Mouse (Mus musculus): ENCODE results near the gene Kcnb1.

DNA sequence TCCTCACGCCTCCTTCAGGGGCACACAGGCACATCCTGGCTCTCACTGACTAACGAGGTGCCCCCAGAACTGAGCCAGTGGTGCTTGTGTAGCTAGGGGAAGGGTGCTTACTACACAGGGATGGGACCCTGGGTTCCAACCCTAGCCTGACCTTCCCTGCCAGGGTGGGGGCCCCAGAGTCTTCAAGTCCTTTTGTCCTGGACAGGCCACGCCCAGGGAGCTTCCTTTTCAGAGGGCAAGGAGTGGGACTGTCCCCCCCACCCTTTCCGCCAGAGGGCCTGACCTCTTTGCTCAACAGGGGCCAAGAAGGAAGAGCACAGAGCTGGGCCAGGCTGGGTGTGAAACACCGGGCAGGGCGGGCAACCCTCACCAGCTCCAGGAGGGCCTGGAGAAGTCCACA, 68.7 kb downstream of the Kcnb1 start:
- TF ChIP-seq EP300 (IDR thresholded peaks at IDR 0.05; ENCODE audit: low read depth) (no peak), CTCF (IDR thresholded peaks at IDR 0.05; ENCODE audit: low read depth) (no peak)
